Mouse (Mus musculus): Measurements from ENCODE around the gene Gstp1. TPM values are rescaled to one million over a fixed set of nuclear protein-coding genes. Genes with fewer than 3 reads are reported as not detected.
A peak's percentile ranks its signal among the peaks of the same experiment; 100 is the strongest.

The Gstp1 gene
- polyA plus RNA-seq, 1 experiment from 2014 or later, result 441 TPM

- DNase-seq (ENCODE audit: low spot score), result no peak
- 0 out of 2 replicates have a peak, but pooled peaks have one; percentile 12 for ATAC-seq (replicated peaks; ENCODE audit: low FRiP score, low read depth)
- H3K4me1 ChIP-seq (replicated peaks; ENCODE audit: insufficient read depth, low read length), result peaks cover 14% of the 10 kb centered on the region
These were observed 36.7 kb downstream of the Gstp1 start for GRCm38 (mm10) chr19:4000949-4001525.

DNA sequence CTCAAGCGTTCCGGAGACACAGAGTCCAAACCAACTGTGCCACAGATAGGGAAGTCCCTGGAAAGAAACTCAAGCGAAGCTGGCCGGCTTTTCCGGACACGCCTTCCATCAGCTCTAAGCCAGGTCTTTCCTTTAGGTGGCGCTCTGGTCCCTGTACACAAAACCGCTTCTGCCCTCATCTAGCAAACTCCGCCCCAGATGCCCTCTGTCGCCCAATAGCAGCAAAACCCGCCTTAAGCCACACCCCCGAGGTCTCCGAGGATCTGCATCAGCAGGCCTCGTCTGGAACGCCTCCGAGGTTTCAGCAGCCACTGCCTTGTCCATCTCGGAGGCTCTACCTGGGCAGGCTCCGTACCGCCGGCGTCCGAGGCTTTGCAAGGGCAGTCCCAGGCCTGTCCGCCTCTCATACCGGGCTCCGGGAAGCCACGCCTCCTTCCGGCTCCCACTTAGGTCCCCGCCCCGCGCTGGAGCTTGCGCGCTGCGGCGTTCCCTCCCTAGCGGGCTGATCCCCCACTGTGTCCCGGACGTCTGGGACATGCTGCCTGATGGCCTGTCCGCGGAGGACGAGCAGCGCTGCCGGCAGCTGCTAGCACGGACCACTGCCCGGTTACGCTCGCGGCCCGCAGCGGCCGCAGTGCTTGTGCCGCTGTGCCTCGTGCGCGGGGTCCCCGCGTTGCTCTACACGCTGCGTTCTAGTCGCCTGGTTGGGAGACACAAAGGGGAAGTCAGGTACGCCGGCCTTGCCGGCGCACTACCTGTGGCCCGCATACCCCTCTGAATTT lies 37.5 kb downstream of the Gstp1 start, which contains the start of the genes Nudt8 and Gm49405:
Gene Nudt8 (plus strand): TSS at position 462 of the 782 bp plus-strand sequence.
Gene Gm49405 (plus strand): TSS at position 508 of the 782 bp plus-strand sequence.
- no peaks in the 10 kb centered on the region for H3K9me3 ChIP-seq (replicated peaks; ENCODE audit: low read length)
- peaks cover 14% of the 10 kb centered on the region for H3K4me1 ChIP-seq (replicated peaks; ENCODE audit: insufficient read depth, low read length)
- peak within 1 kb of the TSS; percentile 96 for H3K4me2 ChIP-seq (ENCODE audit: low read length)
- no peaks in the 10 kb centered on the region for H3K36me3 ChIP-seq (ENCODE audit: insufficient read depth, low read length)
- DNase-seq (ENCODE audit: low spot score) (peak; percentile 99), ATAC-seq (replicated peaks; ENCODE audit: low FRiP score, low read depth) (peak; percentile 87)
- peak within 1 kb of the TSS; percentile 80 for H3K9ac ChIP-seq (ENCODE audit: low read depth, low read length)
- TF ChIP-seq CTCF (IDR thresholded peaks at IDR 0.05; ENCODE audit: low read depth), result peak; percentile 88
- WGBS, result under 1% methylated on average over 64 of the region's 64 CpGs
- peak within 1 kb of the TSS; percentile 62 for H3K4me3 ChIP-seq (replicated peaks; ENCODE audit: low read depth, low read length)
- no peaks in the 10 kb centered on the region for H3K27me3 ChIP-seq (ENCODE audit: insufficient read depth, low read length)
- peak within 1 kb of the TSS; percentile 96 for H3K27ac ChIP-seq

More at GRCm38 (mm10) chr19:4000949-4001525, 36.7 kb downstream of the Gstp1 start:
- 12% methylated on average over 17 of the region's 17 CpGs for WGBS
- Histone ChIP-seq H3K36me3 (ENCODE audit: insufficient read depth, low read length) (no peaks in the 10 kb centered on the region), H3K4me2 (ENCODE audit: low read length) (peak overlapping the region; percentile 96), H3K4me3 (replicated peaks; ENCODE audit: low read depth, low read length) (peak overlapping the region; percentile 62), H3K27ac (peak overlapping the region; percentile 96), H3K27me3 (ENCODE audit: insufficient read depth, low read length) (no peaks in the 10 kb centered on the region), H3K9ac (ENCODE audit: low read depth, low read length) (peak overlapping the region; percentile 80), H3K9me3 (replicated peaks; ENCODE audit: low read length) (no peaks in the 10 kb centered on the region)
- TF ChIP-seq CTCF (IDR thresholded peaks at IDR 0.05; ENCODE audit: low read depth), result no peak

DNA sequence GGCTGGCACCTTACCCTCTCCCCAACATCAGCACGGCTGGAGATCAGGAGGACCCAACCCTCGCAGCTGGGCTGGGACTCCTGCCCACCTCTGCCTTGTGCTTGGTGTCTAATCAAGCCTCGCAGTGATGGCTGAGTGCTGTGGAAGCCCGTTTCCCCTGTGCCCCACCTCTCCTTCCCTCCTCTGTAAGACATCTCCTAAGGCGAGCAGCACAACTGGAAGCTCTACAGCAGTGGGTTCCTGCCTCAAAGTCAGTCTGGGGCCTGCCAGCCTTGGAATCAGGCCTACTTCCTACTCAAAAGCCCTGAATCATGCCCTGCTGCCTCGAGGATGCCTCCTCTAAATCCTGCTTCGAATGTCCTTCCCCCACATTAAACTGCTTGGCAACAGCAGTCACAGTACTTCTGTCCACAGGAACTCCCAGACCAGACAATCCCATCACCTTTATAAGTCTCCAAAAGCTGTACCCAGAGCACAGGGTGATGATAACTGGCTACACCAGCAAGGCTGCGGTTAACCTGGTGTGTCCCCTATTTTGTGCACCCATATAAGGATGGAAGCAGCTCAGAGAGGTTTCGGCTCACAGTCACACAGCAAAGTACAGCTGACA lies 38.6 kb downstream of the Gstp1 start:
- Histone ChIP-seq H3K9ac (ENCODE audit: low read depth, low read length) (0 out of 2 replicates have a peak overlapping the region, but pooled peaks have one; percentile 10), H3K4me3 (replicated peaks; ENCODE audit: low read depth, low read length) (peak overlapping the region; percentile 62; the same call in 1 of the 2 replicates), H3K36me3 (ENCODE audit: insufficient read depth, low read length) (no peaks in the 10 kb centered on the region), H3K27ac (peak overlapping the region; percentile 96; the same call in 1 of the 2 replicates), H3K9me3 (replicated peaks; ENCODE audit: low read length) (no peaks in the 10 kb centered on the region), H3K27me3 (ENCODE audit: insufficient read depth, low read length) (no peaks in the 10 kb centered on the region), H3K4me1 (replicated peaks; ENCODE audit: insufficient read depth, low read length) (peaks cover 14% of the 10 kb centered on the region), H3K4me2 (ENCODE audit: low read length) (peak overlapping the region; percentile 96)
- TF ChIP-seq CTCF (IDR thresholded peaks at IDR 0.05; ENCODE audit: low read depth), result no peak
- ATAC-seq (replicated peaks; ENCODE audit: low FRiP score, low read depth), result no peak
- WGBS, result 79% methylated on average over 9 of the region's 9 CpGs
- no peak for DNase-seq (ENCODE audit: low spot score)

DNA sequence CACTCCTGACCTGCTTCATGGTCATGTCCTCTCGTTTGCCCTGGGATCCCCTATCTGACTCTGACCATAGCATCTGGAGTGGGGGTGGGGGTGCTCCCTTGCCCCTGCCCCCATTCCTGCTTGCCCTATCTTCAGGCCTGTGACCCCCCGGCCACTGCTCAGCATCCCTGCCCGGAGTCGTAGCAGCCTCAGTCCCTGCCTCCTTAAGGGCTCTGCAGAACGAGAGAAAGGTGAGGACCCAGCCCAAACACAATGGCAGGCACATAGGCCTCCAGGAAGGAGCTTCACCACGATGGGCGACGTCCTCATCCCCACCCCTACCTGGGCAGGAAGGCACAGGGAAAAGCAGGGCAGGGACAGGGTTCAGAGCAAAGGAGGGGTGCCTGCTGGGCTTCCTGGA lies 39.5 kb downstream of the Gstp1 start:
- TF ChIP-seq CTCF (IDR thresholded peaks at IDR 0.05; ENCODE audit: low read depth), result no peak
- no peaks in the 10 kb centered on the region for H3K27me3 ChIP-seq (ENCODE audit: insufficient read depth, low read length)
- WGBS, result 67% methylated on average over 8 of the region's 8 CpGs
- DNase-seq (ENCODE audit: low spot score) (no peak), ATAC-seq (replicated peaks; ENCODE audit: low FRiP score, low read depth) (no peak)
- H3K9ac ChIP-seq (ENCODE audit: low read depth, low read length), result no peak overlapping the region
- peaks cover 14% of the 10 kb centered on the region for H3K4me1 ChIP-seq (replicated peaks; ENCODE audit: insufficient read depth, low read length)
- H3K4me2 ChIP-seq (ENCODE audit: low read length), result no peak overlapping the region
- no peak overlapping the region for H3K4me3 ChIP-seq (replicated peaks; ENCODE audit: low read depth, low read length)
- H3K36me3 ChIP-seq (ENCODE audit: insufficient read depth, low read length), result no peaks in the 10 kb centered on the region
- no peak overlapping the region for H3K27ac ChIP-seq
- no peaks in the 10 kb centered on the region for H3K9me3 ChIP-seq (replicated peaks; ENCODE audit: low read length)

DNA sequence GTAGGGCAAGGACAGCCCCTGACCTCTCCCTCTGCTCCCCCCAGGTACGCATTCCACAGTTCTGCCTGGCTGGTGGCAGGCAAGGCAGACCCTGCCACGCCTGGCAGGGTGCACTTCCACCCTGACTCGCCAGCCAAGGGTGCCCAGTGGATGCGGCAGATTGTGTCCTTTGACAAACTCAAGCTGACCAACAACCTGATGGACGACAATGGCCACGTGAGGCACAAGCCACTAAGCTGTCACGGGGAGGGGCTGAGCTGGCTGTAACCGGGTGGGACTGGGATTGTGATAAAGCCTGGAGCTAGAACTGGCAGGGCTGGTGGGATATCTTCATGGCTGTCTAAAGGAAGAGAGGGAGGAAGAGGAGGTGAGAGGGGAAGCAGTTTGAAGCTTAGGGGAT lies 40.6 kb downstream of the Gstp1 start:
- H3K4me2 ChIP-seq (ENCODE audit: low read length), result no peak overlapping the region
- no peak overlapping the region for H3K9ac ChIP-seq (ENCODE audit: low read depth, low read length)
- H3K27me3 ChIP-seq (ENCODE audit: insufficient read depth, low read length), result no peaks in the 10 kb centered on the region
- DNase-seq (ENCODE audit: low spot score) (no peak), ATAC-seq (replicated peaks; ENCODE audit: low FRiP score, low read depth) (no peak)
- H3K4me3 ChIP-seq (replicated peaks; ENCODE audit: low read depth, low read length), result no peak overlapping the region
- no peak overlapping the region for H3K27ac ChIP-seq
- 33% methylated on average over 8 of the region's 8 CpGs for WGBS
- peaks cover 14% of the 10 kb centered on the region for H3K4me1 ChIP-seq (replicated peaks; ENCODE audit: insufficient read depth, low read length)
- TF ChIP-seq CTCF (IDR thresholded peaks at IDR 0.05; ENCODE audit: low read depth), result no peak
- no peaks in the 10 kb centered on the region for H3K9me3 ChIP-seq (replicated peaks; ENCODE audit: low read length)
- no peaks in the 10 kb centered on the region for H3K36me3 ChIP-seq (ENCODE audit: insufficient read depth, low read length)

DNA sequence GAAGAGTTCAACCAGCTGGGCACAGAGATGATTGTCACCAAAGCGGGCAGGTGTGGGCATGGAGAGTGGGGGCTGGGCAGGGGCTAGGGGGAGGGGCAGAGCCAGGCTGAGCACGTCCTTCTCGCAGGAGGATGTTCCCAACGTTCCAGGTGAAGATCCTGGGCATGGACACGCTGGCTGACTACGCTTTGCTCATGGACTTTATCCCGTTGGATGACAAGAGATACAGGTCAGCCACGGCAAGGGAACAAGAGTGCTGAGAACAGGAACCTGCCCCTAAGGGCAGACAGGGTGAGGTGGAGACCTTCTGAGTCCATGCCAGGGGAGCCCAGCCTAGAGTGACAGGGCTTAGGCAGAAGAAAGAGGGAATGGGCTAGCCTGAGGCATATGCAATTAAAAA lies 41.0 kb downstream of the Gstp1 start:
- no peak overlapping the region for H3K9ac ChIP-seq (ENCODE audit: low read depth, low read length)
- no peak for DNase-seq (ENCODE audit: low spot score)
- H3K4me2 ChIP-seq (ENCODE audit: low read length), result no peak overlapping the region
- no peaks in the 10 kb centered on the region for H3K27me3 ChIP-seq (ENCODE audit: insufficient read depth, low read length)
- H3K9me3 ChIP-seq (replicated peaks; ENCODE audit: low read length), result no peaks in the 10 kb centered on the region
- H3K4me1 ChIP-seq (replicated peaks; ENCODE audit: insufficient read depth, low read length), result peaks cover 14% of the 10 kb centered on the region
- H3K4me3 ChIP-seq (replicated peaks; ENCODE audit: low read depth, low read length), result no peak overlapping the region
- no peak for TF ChIP-seq CTCF (IDR thresholded peaks at IDR 0.05; ENCODE audit: low read depth)
- H3K36me3 ChIP-seq (ENCODE audit: insufficient read depth, low read length), result no peaks in the 10 kb centered on the region
- ATAC-seq (replicated peaks; ENCODE audit: low FRiP score, low read depth), result no peak
- no peak overlapping the region for H3K27ac ChIP-seq
- WGBS, result 70% methylated on average over 8 of the region's 8 CpGs

All from kidney, postnatal 0 days (tissue).